ENCODE assay signal across 14 mouse cellular contexts in genomic region chr8:13361865-13362264, GRCm38 (mm10). TPM values are rescaled to one million over a fixed set of nuclear protein-coding genes. Genes with fewer than 3 reads are reported as not detected.
DNase-seq lines count a peak whose midpoint lies in the region; ATAC-seq and TF ChIP-seq lines count a peak whose summit lies in the region.
"Had no signal": no experiment of that assay in that cellular context is flagged by ENCODE, and none has a peak within 500 bp of the region (broad histone marks: within the 10 kb centered on the region; RNA-seq: fewer than 3 reads in every experiment).

No protein-coding gene starts in this region.

- no peaks in the 10 kb centered on the region for H3K4me1 ChIP-seq in hindbrain, postnatal 0 days (ENCODE audit: insufficient read depth, low read length)
- no peaks in the 10 kb centered on the region for H3K4me1 ChIP-seq in hindbrain, embryonic 14.5 days (replicated peaks; ENCODE audit: control insufficient read depth, insufficient read depth, low read length)
- no peaks in the 10 kb centered on the region for H3K4me1 ChIP-seq in thymus, adult 2 months (replicated peaks; ENCODE audit: control insufficient read depth, insufficient read depth, low read length)
- H3K4me1 ChIP-seq: forebrain, embryonic 10.5 days; hindbrain, embryonic 15.5 days; liver, embryonic 15.5 days had no signal

- no peak for TF ChIP-seq POLR2A in thymus, adult 2 months (IDR thresholded peaks at IDR 0.05; ENCODE audit: control insufficient read depth, extremely low read depth, insufficient read depth, low read length, poor library complexity)

- no peak overlapping the region for H3K27ac ChIP-seq in hindbrain, postnatal 0 days
- H3K27ac ChIP-seq in hindbrain, embryonic 14.5 days, result no peak overlapping the region
- no peak overlapping the region for H3K27ac ChIP-seq in thymus, adult 2 months (ENCODE audit: control insufficient read depth, insufficient read depth, low read length)
- H3K27ac ChIP-seq: forebrain, embryonic 10.5 days; hindbrain, embryonic 15.5 days; liver, embryonic 15.5 days had no signal

- no peak for DNase-seq in hindbrain, postnatal 0 days (ENCODE audit: low spot score)
- DNase-seq in hindbrain, embryonic 14.5 days (ENCODE audit: low spot score), result no peak
- DNase-seq in thymus, adult 2 months, result peak; percentile 15
- DNase-seq in thymus, adult 18-20 months, result no peak
- DNase-seq in thymus, postnatal 4 days, result peak; percentile 42
- DNase-seq in layer of hippocampus, postnatal 25 days (ENCODE audit: extremely low spot score in 1 of 2, low spot score in 1 of 2), result no peak
- no peak for DNase-seq in gastrocnemius, adult 18-20 months (ENCODE audit: low spot score)
- DNase-seq: cerebellum, postnatal 36 days had no signal

- no peak overlapping the region for H3K4me3 ChIP-seq in hindbrain, postnatal 0 days (ENCODE audit: low read length)
- no peak overlapping the region for H3K4me3 ChIP-seq in hindbrain, embryonic 14.5 days (replicated peaks; ENCODE audit: low read length)
- H3K4me3 ChIP-seq in thymus, adult 2 months (ENCODE audit: control insufficient read depth, insufficient read depth, low read length), result no peak overlapping the region
- H3K4me3 ChIP-seq: forebrain, embryonic 10.5 days; hindbrain, embryonic 15.5 days; liver, embryonic 15.5 days had no signal

- no peaks in the 10 kb centered on the region for H3K27me3 ChIP-seq in hindbrain, postnatal 0 days (ENCODE audit: insufficient read depth, low read length)
- H3K27me3 ChIP-seq in hindbrain, embryonic 14.5 days (ENCODE audit: control insufficient read depth, insufficient read depth, low read length), result no peaks in the 10 kb centered on the region
- no peaks in the 10 kb centered on the region for H3K27me3 ChIP-seq in thymus, adult 2 months (ENCODE audit: control insufficient read depth, insufficient read depth, low read length)
- H3K27me3 ChIP-seq: hindbrain, embryonic 15.5 days; liver, embryonic 15.5 days had no signal

- peak; percentile 42 for TF ChIP-seq CTCF in hindbrain, postnatal 0 days (IDR thresholded peaks at IDR 0.05; ENCODE audit: low read depth)
- TF ChIP-seq CTCF in thymus, adult 2 months (IDR thresholded peaks at IDR 0.05; ENCODE audit: borderline replicate concordance, control insufficient read depth, extremely low read depth, insufficient read depth, low read length, poor library complexity), result no peak

- H3K36me3 ChIP-seq in hindbrain, postnatal 0 days (ENCODE audit: insufficient read depth, low read length), result peaks cover 73% of the 10 kb centered on the region
- peaks cover 96% of the 10 kb centered on the region for H3K36me3 ChIP-seq in hindbrain, embryonic 14.5 days (replicated peaks; ENCODE audit: control insufficient read depth, insufficient read depth)
- peaks cover 73% of the 10 kb centered on the region for H3K36me3 ChIP-seq in thymus, adult 2 months (ENCODE audit: control insufficient read depth, insufficient read depth, low read length)

- H3K9me3 ChIP-seq in hindbrain, postnatal 0 days (ENCODE audit: low read length), result no peaks in the 10 kb centered on the region
- no peaks in the 10 kb centered on the region for H3K9me3 ChIP-seq in hindbrain, embryonic 14.5 days (ENCODE audit: control insufficient read depth, low read length)
- H3K9me3 ChIP-seq: hindbrain, embryonic 15.5 days; liver, embryonic 15.5 days had no signal

- no peak overlapping the region for H3K9ac ChIP-seq in hindbrain, postnatal 0 days (replicated peaks; ENCODE audit: low read length)
- no peak overlapping the region for H3K9ac ChIP-seq in hindbrain, embryonic 14.5 days
- H3K9ac ChIP-seq: hindbrain, embryonic 15.5 days; liver, embryonic 15.5 days had no signal

- WGBS in hindbrain, postnatal 0 days, result 96% methylated on average over 6 of the region's 6 CpGs
- 96% methylated on average over 6 of the region's 6 CpGs for WGBS in hindbrain, embryonic 14.5 days
- WGBS in thymus, adult 2 months, result 97% methylated on average over 6 of the region's 6 CpGs

- no peak overlapping the region for H3K4me2 ChIP-seq in hindbrain, postnatal 0 days (ENCODE audit: low read depth, low read length)
- no peak overlapping the region for H3K4me2 ChIP-seq in hindbrain, embryonic 14.5 days (replicated peaks)
- H3K4me2 ChIP-seq: hindbrain, embryonic 15.5 days; liver, embryonic 15.5 days had no signal

- no peak for ATAC-seq in hindbrain, postnatal 0 days
- no peak for ATAC-seq in hindbrain, embryonic 14.5 days (ENCODE audit: low FRiP score)
- peak; percentile 74 for ATAC-seq in granulocyte monocyte progenitor cell, adult 5-6 weeks (replicated peaks; ENCODE audit: poor library complexity, severe bottlenecking)

RNA-seq across cellular contexts. Expression of gene Tfdp1, which starts 23.3 kb away (rescaled TPM):
- total RNA-seq in hindbrain, postnatal 0 days (2014; rRNA removed), result 66.3 and 74.1 TPM in 2 replicates
- 85.1 and 86.2 TPM in 2 replicates for polyA plus RNA-seq in hindbrain, postnatal 0 days (2015; fragmentation: Nextera tagmentation; extraction: Ambion mirVana)
- 104 and 110 TPM in 2 replicates for polyA plus RNA-seq in hindbrain, embryonic 14.5 days (2014; fragmentation: Nextera tagmentation; extraction: Ambion mirVana)
- polyA plus RNA-seq in thymus, adult 2 months (2012; rRNA removed), result 123 and 141 TPM in 2 replicates
- total RNA-seq in granulocyte monocyte progenitor cell, adult 5-6 weeks (2014; fragmentation: Nextera tagmentation), result 277 and 291 TPM in 2 replicates
- 200 and 242 TPM in 2 replicates for total RNA-seq in granulocyte monocyte progenitor cell, adult 5-6 weeks (2017)
- total RNA-seq in layer of hippocampus, postnatal 25 days (2021), result 10 to 100 TPM; 67.2 to 68.9 TPM
- 10 to 100 TPM; 45.5 to 54.6 TPM for total RNA-seq in gastrocnemius, adult 18-20 months (2021)

RNA-seq across cellular contexts. Expression of gene Atp4b, which starts 34.8 kb away (rescaled TPM):
- total RNA-seq in hindbrain, postnatal 0 days (2014; rRNA removed), result not detected in 2 replicates
- not detected in 2 replicates for polyA plus RNA-seq in hindbrain, postnatal 0 days (2015; fragmentation: Nextera tagmentation; extraction: Ambion mirVana)
- polyA plus RNA-seq in hindbrain, embryonic 14.5 days (2014; fragmentation: Nextera tagmentation; extraction: Ambion mirVana), result not detected in 2 replicates
- polyA plus RNA-seq in thymus, adult 2 months (2012; rRNA removed), result 0.65 and 0.71 TPM in 2 replicates
- total RNA-seq in granulocyte monocyte progenitor cell, adult 5-6 weeks (2014; fragmentation: Nextera tagmentation), result not detected in 2 replicates
- total RNA-seq in granulocyte monocyte progenitor cell, adult 5-6 weeks (2017), result not detected in 2 replicates
- total RNA-seq in layer of hippocampus, postnatal 25 days (2021), result not detected
- total RNA-seq in gastrocnemius, adult 18-20 months (2021), result not detected
- total RNA-seq: layer of hippocampus, adult 8-10 months had no signal
- polyA plus RNA-seq: hindbrain, embryonic 15.5 days; liver, embryonic 15.5 days had no signal

RNA-seq across cellular contexts. Expression of gene Grk1, which starts 43.0 kb away (rescaled TPM):
- total RNA-seq in hindbrain, postnatal 0 days (2014; rRNA removed), result not detected in 2 replicates
- not detected in 2 replicates for polyA plus RNA-seq in hindbrain, postnatal 0 days (2015; fragmentation: Nextera tagmentation; extraction: Ambion mirVana)
- not detected in 2 replicates for polyA plus RNA-seq in hindbrain, embryonic 14.5 days (2014; fragmentation: Nextera tagmentation; extraction: Ambion mirVana)
- polyA plus RNA-seq in thymus, adult 2 months (2012; rRNA removed), result 0.05 and 0.09 TPM in 2 replicates
- total RNA-seq in granulocyte monocyte progenitor cell, adult 5-6 weeks (2014; fragmentation: Nextera tagmentation), result not detected in 2 replicates
- total RNA-seq in granulocyte monocyte progenitor cell, adult 5-6 weeks (2017), result 0.04 TPM in 1 of 2 replicates, not detected in the other
- not detected for total RNA-seq in layer of hippocampus, postnatal 25 days (2021)
- total RNA-seq in gastrocnemius, adult 18-20 months (2021), result not detected
- total RNA-seq: layer of hippocampus, adult 8-10 months had no signal
- polyA plus RNA-seq: gonadal fat pad, adult 2 months; hindbrain, embryonic 15.5 days; liver, embryonic 15.5 days had no signal

Comparison
In these comparisons a context has a peak if more than half of its experiments do, and no peak if none do; other contexts are left out.
1. DNase-seq: peak in thymus, adult 2 months (single experiment) and thymus, postnatal 4 days (single experiment); none in hindbrain, postnatal 0 days (single experiment), hindbrain, embryonic 14.5 days (single experiment), thymus, adult 18-20 months (0 of 2), layer of hippocampus, postnatal 25 days (0 of 2) and gastrocnemius, adult 18-20 months (single experiment).